Mouse (Mus musculus) adipocyte (in vitro differentiated cells): ENCODE measurements around the gene Lgr4.

ENCODE experiments used
- DNase-seq: peaks from one replicate; pipeline ENCODE4 v3.0.0-alpha.2; 2016; ENCODE audit warnings: low spot score

Gene Lgr4

GRCm38 (mm10) chr2:109921298-109922035, 4.0 kb downstream of the Lgr4 start:
- peak; percentile 57 for DNase-seq

- peak; percentile 61 for DNase-seq
These were observed 4.9 kb downstream of the Lgr4 start for GRCm38 (mm10) chr2:109922306-109922705.

DNA sequence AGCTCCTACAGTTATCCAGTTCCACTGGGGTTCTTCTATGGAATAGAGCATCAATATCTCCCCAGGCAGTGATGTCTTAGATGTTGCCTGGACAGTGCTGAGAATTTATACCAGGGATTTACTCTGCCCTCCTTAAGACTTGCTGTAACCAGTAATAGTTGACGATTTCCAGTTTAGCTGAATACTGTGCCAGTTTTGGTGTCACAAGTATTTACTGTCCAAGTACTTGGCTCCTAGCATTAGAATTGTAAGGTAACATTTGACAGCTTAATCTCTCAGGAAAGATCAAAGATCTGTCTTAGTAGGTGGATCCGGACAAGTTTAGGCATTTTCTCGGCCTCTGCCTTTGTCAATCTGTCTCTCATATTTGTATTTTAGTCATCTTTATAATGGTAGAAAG, 5.6 kb downstream of the Lgr4 start:
- DNase-seq = peak; percentile 63

- DNase-seq = peak; percentile 26
These were observed 6.5 kb downstream of the Lgr4 start for GRCm38 (mm10) chr2:109923945-109924344.

DNA sequence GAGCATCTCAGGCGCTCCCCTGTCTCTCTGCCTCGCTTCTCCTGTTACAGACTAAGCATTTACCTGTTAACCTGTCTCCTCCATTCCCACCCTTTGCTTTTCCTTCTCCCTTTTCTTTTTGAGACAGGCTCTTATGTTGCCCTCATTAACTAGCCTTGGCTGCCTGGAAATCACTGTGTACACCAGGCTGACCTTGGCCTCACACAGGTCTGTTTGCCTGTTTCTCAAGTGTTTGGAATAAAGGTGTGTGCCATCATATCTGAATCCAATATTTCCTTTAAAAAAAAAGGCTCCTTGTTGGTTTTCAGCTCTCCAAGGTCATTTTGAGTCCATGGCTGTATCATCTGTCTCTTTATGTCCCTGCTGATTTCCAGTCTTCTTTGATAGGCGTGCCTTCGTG, 9.5 kb downstream of the Lgr4 start:
- DNase-seq = no peak

DNA sequence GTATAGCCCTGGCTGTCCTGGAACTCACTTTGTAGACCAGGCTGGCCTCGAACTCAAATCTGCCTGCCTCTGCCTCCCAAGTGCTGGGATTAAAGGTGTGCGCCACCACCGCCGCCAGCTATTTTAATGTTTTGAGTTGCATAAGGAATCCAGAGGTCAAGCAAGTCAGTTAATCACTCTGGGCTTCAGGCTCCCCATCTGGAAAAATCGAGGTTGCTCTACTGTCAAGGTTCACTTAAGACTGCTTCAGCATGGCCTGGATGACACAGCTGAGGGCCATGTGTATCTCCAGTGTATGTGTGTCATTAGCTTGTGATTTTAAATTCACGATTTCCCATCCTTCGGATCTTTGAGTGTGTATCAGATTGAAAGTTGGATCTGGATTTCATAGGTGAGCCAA, 10.0 kb downstream of the Lgr4 start:
- no peak for DNase-seq

- no peak for DNase-seq
These were observed 10.4 kb downstream of the Lgr4 start for GRCm38 (mm10) chr2:109927876-109928275.

DNA sequence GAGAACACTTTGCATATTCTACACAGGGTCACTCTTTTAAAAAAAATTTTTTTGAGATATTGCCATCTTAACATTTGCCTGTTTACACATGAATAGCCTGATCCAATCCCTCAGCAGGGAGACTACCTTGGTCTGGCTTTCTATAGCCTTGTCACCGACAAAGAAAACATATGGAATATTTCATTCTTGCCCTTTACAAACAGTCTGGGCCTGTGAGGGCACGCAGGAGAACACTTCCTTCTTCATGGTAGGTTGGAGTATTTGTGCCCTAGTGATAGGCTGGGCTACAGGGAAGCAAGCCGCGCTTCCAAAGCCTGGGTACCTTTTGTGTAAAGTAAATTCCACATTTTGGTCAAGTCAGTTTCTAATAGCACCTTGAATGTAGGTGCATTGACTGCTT, 11.3 kb downstream of the Lgr4 start:
- DNase-seq = no peak

DNA sequence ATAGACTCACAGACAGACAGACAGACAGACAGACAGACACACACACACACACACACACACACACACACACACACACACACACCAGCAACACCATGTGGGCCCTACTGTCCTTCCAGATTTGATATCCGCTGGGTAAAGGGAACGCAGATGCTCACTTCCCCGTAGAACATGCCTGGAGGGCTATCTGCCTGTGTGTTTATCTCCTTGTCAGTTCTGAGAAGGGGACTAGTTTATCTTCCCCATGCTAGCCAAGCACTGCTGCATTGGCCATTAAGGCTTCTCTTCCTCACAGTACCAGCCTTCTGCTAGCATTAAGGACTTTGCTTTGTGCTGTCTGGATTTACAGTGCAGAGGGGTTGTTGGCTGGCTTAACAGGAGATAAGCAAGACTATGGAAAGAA, 11.8 kb downstream of the Lgr4 start:
- no peak for DNase-seq

DNA sequence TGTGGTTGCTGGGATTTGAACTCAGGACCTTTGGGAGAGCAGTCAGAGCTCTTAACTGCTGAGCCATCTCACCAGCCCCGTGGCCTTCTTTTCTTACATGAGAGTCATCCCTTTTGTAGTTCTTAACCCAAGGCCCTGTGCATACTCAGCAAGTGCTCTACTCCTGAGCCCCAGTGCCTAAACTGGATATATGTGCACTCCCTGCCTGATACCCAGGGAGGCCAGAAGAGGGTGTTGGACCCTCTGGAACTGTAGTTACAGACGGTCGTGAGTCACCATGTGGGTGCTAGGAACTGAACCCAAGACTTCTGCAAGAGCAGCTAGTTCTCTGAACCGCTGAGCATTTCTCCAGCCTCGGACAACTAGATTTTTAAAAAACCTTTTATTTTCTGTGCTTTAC, 12.9 kb downstream of the Lgr4 start:
- no peak for DNase-seq

- no peak for DNase-seq
These were observed 13.3 kb downstream of the Lgr4 start for GRCm38 (mm10) chr2:109930771-109931170.

DNA sequence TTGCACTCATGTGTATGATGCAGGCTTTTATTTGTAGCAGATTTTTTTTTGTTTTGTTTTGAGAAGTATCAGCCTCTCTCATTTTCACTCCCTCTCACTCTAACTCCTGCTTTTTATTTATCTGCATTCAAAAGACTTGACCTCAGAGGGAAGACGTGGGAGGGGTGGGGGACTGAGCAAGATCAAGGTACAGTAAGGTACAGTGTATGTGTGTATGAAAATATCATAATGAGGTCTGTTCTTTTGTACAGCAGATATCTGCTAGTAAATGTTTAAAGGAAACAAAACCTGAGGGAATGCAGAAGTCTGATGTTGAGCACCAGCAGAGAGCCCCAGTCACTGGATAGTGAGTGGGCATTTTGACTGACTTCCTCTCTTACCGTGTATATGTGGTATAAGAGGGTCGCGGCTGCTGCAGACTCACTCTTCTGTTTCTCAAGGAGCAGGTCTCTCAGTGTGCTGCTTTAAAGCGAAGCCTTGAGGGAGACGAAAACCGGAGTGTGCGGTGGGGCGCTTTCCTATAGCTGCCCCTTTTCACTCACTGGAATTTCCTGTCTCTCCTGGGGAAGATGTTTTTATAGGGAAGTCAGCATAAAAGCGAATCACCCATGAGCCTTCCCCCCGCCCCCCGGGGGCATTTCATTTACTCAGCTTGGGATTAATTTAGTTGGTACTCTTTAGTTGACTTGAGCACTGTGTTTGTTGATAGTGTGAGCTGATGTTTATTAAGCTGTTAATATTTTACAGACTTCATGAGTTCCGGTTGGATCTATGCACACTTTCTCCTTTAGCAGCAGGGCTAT, 14.7 kb downstream of the Lgr4 start:
- no peak for DNase-seq

DNA sequence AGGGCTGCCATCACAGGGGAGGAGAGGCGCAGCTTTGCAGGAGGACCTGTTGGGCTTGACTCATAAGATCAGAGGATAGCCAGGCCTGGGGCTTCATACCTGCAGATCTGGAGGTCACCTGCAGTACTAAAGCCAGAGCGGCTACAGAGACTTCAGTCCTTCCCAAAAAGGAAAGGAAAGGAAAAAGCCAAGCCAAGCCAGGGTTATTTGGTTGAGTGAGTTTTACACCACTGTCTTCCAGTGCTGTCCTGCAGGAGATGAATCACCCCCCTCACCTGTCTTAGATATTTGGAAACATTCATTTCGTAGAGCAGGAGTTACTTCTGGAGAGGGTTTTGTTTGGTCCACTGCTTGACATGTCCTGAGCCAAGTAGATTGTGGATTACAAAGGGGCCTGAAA, 15.7 kb downstream of the Lgr4 start:
- DNase-seq = no peak

GRCm38 (mm10) chr2:109934086-109934485, 16.6 kb downstream of the Lgr4 start:
- no peak for DNase-seq

DNA sequence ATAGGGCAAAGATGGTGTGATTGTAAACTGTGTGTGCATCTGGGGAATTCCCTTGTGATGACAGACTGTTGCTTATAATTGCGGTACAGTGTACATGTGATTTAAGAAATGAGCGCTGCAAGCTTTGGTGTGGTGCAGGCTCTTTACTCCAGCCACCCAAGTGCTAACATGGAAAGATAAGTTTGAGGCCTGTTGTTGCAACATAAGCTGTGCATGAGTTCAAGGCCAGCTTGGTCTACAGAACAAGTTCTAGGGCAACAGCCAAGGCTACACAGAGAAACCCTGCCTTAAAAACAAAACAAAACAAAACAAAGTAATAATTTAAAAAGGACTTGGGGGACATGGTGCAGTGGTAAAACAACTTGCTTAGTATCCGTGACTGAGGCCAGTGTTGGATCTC, 17.7 kb downstream of the Lgr4 start:
- DNase-seq = peak; percentile 38

DNA sequence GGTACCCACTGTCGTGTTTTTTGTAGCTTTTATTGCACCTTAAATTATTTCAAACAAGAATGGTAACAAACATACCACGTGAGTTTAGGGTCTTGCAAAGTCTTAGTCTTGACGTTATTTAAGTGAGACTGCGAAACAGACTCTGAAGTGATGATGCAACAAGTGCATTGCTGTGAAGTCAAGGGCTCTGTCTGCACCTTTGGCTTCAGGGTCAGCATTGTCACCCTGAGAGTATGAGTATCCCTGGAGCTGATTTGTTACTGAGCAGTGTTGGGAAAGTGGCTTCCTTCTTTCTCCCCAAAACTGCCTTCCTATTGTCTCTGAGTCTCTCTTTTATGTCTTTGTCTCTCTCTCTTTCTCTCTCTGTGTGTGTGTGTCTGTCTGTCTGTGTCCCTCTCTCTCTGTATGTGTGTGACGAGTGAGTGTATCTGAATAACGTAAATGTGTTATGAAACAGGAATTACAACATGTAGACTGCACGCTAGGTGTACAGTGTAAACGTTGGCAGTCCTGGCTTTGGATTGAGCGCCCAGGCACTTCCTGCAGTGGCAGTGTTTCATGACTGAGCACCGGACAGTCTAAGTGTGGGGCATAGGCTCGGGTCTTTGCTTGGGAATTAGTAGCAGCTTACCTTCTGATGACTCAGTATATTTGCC, 18.4 kb downstream of the Lgr4 start:
- DNase-seq = no peak

GRCm38 (mm10) chr2:109936410-109936755, 18.9 kb downstream of the Lgr4 start:
- DNase-seq = no peak

DNA sequence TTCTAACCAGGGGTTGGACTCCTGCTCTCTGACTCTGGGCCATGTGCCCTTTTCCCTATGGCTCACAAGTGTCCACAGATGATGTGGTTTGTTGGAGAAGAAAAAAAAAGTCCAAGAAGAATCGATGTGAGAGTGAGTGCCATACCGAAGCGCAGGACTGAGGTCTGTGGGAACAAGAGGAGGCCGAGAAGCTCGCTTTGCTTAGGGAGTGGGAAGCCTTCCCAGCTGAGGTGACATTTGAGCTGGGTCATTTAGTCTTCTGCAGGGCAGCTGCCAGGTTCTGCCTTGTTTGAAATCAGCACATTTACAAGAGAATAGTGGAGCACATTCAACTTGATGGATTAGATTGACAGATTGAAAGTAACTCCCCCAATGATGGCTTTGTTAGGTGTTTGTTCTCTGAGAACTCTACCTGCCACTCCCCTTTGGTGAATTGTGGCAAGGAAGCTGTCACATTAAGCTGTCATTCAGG, 24.6 kb downstream of the Lgr4 start:
- peak; percentile 37 for DNase-seq

DNA sequence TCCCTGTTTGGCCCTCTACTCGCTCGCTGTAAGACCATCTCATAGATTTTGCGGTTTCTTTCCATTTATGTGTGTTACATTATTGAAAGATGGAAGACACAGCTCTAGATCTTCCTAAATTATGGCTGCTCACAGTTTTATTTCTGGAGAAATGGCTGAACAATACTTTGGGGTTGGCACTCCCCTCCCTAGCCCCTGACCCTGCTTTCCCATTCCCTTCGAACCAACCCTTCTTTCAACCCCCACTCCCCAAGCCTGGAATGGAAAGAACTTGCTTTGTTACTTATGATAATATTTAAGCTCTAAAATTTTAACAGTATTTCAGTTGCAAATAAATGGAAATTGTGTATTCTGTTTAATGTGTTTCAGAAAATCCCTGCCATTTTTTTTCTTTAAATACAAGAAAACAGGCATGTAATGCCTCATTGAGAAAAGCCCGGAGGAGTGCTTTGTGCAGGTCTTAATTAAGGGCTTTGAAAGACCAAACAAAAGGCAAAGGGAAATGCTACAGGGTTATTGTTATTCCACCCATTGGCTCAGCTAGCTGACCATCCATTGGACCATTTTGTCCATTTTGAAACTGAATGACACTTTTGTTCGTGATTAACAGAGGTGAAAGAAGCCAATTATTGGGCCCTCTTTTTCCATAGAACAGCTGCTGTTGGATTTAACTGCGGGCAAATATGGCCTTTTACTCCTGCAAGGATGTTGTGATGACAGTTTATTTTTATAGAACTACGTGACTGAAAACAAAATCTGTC, 25.5 kb downstream of the Lgr4 start:
- no peak for DNase-seq

- peak; percentile 40 for DNase-seq
These were observed 27.5 kb downstream of the Lgr4 start for GRCm38 (mm10) chr2:109944995-109945394.

- no peak for DNase-seq
These were observed 28.1 kb downstream of the Lgr4 start for GRCm38 (mm10) chr2:109945532-109945931.

DNA sequence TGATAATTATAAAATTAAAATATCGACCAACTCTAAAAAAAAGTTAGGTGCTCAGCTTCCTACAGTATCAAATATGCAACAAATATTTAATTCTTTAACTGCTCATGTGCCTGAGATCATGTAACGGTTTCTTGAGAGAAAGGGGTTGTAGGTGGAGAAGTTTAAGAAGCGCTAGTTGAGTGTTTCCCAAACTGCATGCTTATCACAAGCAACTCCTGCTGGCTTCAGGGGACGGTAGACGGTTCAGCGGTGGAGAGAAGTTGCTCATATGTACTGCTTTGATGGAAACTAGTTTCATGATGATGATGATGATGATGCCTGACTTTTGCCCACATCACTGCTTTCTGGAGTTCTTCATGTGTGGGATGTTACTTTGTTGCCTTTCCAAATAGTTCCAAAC, 29.0 kb downstream of the Lgr4 start:
- no peak for DNase-seq
